Mouse (Mus musculus): Measurements from ENCODE around the gene Gale. TPM values are rescaled to one million over a fixed set of nuclear protein-coding genes. Genes with fewer than 3 reads are reported as not detected.

Gale gene
- polyA plus RNA-seq, 1 experiment from 2014 or later = 47.7 TPM

DNA sequence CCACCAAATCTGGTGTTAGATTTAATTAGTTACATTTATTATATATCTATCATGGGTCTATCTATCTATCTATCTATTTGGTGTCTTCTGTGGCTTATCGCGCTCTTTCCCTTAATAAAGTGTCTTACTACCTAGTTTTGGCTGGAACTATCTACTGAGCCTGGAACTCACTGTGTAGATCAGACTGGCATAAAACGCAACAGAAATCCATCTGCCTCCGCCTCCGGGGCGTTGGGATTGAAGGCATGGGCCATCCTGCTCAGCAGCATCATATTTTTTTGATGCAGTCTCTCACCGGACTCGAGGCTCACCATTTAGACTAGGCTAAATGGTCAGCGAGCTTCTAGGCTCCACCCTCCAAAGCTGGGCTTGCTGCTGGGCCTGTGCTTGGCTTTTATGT is 24.2 kb downstream of the Gale start:
- H3K27me3 ChIP-seq (ENCODE audit: control insufficient read depth, insufficient read depth, low read length) = no peaks in the 10 kb centered on the region
- ATAC-seq (ENCODE audit: insufficient number of reproducible peaks, insufficient read depth, low FRiP score, low read depth) = no peak
- H3K36me3 ChIP-seq (ENCODE audit: control insufficient read depth, insufficient read depth, low read length) = peaks cover 16% of the 10 kb centered on the region
- H3K4me1 ChIP-seq (ENCODE audit: control insufficient read depth, insufficient read depth, low read length) = peaks cover 12% of the 10 kb centered on the region
- peak overlapping the region; percentile 84 for H3K27ac ChIP-seq (ENCODE audit: low read length)
- WGBS = 66% methylated on average over 9 of the region's 9 CpGs
- peak overlapping the region; percentile 85 for H3K4me2 ChIP-seq (replicated peaks; ENCODE audit: low read depth, low read length)
- H3K9me3 ChIP-seq (ENCODE audit: control insufficient read depth, low read depth, low read length) = no peaks in the 10 kb centered on the region
- peak overlapping the region; percentile 87 for H3K9ac ChIP-seq (replicated peaks; ENCODE audit: low read depth, low read length)
- peak overlapping the region; percentile 92 for H3K4me3 ChIP-seq (ENCODE audit: low read depth, low read length)

DNA sequence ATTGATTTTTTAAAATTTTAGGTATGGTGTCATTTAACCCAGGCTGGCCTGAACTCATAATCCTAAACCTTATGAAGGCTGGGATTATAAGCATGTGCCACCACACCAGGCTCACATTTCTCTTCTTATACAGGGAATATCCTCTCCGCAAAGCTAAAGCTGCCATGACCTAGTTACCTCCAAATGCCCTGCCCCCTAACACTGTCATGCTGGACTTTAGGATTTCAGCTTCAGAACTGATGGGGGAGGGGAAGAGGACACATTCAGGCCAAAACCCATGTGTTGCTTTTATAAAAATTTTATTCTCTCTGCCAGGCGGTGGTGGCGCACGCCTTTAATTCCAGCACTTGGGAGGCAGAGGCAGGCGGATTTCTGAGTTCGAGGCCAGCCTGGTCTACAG is 30.4 kb downstream of the Gale start:
- Histone ChIP-seq H3K27me3 (ENCODE audit: control insufficient read depth, insufficient read depth, low read length) (no peaks in the 10 kb centered on the region), H3K4me2 (replicated peaks; ENCODE audit: low read depth, low read length) (no peak overlapping the region), H3K4me3 (ENCODE audit: low read depth, low read length) (no peak overlapping the region)

DNA sequence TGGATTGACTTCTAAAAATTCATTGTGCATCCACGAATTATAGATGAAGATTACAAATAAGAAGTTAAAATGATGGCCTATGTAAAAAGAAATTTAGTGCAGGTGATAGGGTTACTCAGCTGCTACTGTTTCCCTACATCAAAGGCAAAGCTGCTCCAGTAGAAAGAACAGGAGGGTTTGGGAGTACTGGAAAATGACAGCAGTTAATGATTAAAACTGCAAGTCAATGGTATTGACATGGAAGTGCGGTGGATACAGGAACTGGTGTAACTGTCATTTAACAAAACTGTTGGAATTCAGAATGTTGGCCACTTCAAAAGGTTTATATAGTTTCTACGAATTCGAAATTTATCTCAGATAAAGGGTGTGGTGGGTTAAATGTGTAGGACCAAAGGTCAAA is 31.6 kb downstream of the Gale start:
- ATAC-seq (ENCODE audit: insufficient number of reproducible peaks, insufficient read depth, low FRiP score, low read depth) = no peak
- Histone ChIP-seq H3K4me2 (replicated peaks; ENCODE audit: low read depth, low read length) (no peak overlapping the region), H3K9ac (replicated peaks; ENCODE audit: low read depth, low read length) (no peak overlapping the region), H3K36me3 (ENCODE audit: control insufficient read depth, insufficient read depth, low read length) (no peaks in the 10 kb centered on the region), H3K4me1 (ENCODE audit: control insufficient read depth, insufficient read depth, low read length) (no peaks in the 10 kb centered on the region), H3K27me3 (ENCODE audit: control insufficient read depth, insufficient read depth, low read length) (no peaks in the 10 kb centered on the region), H3K4me3 (ENCODE audit: low read depth, low read length) (no peak overlapping the region), H3K9me3 (ENCODE audit: control insufficient read depth, low read depth, low read length) (0 out of 2 replicates have a peak, but pooled peaks cover 3% of the 10 kb centered on the region), H3K27ac (ENCODE audit: low read length) (no peak overlapping the region)
- 83% methylated on average over 4 of the region's 4 CpGs for WGBS

More for the DNA sequence above, 30.4 kb downstream of the Gale start:
- Histone ChIP-seq H3K36me3 (ENCODE audit: control insufficient read depth, insufficient read depth, low read length) (no peaks in the 10 kb centered on the region), H3K9me3 (ENCODE audit: control insufficient read depth, low read depth, low read length) (0 out of 2 replicates have a peak, but pooled peaks cover 3% of the 10 kb centered on the region), H3K27ac (ENCODE audit: low read length) (no peak overlapping the region), H3K4me1 (ENCODE audit: control insufficient read depth, insufficient read depth, low read length) (no peaks in the 10 kb centered on the region), H3K9ac (replicated peaks; ENCODE audit: low read depth, low read length) (no peak overlapping the region)
- no peak for ATAC-seq (ENCODE audit: insufficient number of reproducible peaks, insufficient read depth, low FRiP score, low read depth)
- 97% methylated on average over 6 of the region's 6 CpGs for WGBS

DNA sequence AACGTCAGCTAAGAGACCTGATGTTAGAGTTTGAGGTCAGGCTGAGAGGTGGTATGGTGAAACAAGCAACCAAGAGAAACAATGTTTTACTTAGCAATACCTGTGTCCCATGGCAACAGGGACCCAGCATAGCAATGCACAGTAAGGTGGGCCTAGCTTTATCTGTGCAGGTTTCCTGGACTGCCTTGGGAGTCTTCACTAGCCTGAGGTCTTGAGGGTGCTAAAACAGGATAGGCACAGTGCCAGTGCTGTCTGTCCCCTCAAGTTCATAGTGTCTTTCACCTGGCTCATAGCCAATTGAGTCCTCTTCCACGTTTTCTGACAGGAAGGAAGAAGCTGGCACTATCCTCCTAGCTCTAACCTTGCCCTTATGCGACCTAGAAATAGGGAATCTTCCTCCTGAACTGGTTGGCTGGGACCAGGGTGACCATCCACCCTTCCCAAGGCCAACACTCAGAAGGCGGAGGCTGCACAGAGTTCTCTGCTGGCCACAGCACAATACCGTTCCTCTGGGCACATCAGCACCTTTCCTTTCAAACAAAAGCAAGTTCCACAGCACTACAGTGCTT is 40.7 kb downstream of the Gale start:
- 90% methylated on average over 5 of the region's 5 CpGs for WGBS
- no peak for ATAC-seq (ENCODE audit: insufficient number of reproducible peaks, insufficient read depth, low FRiP score, low read depth)
- no peaks in the 10 kb centered on the region for H3K27me3 ChIP-seq (ENCODE audit: control insufficient read depth, insufficient read depth, low read length)
- H3K4me2 ChIP-seq (replicated peaks; ENCODE audit: low read depth, low read length) = no peak overlapping the region
- H3K4me3 ChIP-seq (ENCODE audit: low read depth, low read length) = no peak overlapping the region
- no peaks in the 10 kb centered on the region for H3K9me3 ChIP-seq (ENCODE audit: control insufficient read depth, low read depth, low read length)
- no peak overlapping the region for H3K9ac ChIP-seq (replicated peaks; ENCODE audit: low read depth, low read length)
- H3K36me3 ChIP-seq (ENCODE audit: control insufficient read depth, insufficient read depth, low read length) = peaks cover 52% of the 10 kb centered on the region
- H3K27ac ChIP-seq (ENCODE audit: low read length) = no peak overlapping the region
- H3K4me1 ChIP-seq (ENCODE audit: control insufficient read depth, insufficient read depth, low read length) = no peaks in the 10 kb centered on the region

DNA sequence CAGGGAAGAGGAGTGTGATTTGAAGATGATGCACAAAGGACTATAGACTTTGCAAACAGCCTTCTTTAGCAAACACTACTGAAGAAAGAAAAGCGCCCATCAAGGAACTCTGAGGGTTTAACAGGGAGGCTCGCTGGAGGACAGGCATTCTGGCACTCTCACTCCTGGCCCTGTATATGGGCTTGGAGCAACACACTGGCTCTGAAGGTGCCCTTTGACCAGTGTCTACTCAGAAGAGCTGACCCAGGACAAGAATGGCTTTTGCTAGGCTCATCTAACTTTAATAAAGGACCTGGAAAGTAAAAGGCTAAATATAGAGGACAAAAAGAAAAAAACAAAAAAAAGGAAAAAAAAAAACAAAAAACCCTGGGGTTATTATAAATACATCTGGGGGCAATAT is 41.4 kb downstream of the Gale start:
- no peak overlapping the region for H3K27ac ChIP-seq (ENCODE audit: low read length)
- H3K4me2 ChIP-seq (replicated peaks; ENCODE audit: low read depth, low read length) = no peak overlapping the region
- WGBS = 80% methylated on average over 2 of the region's 2 CpGs
- no peak overlapping the region for H3K9ac ChIP-seq (replicated peaks; ENCODE audit: low read depth, low read length)
- no peak overlapping the region for H3K4me3 ChIP-seq (ENCODE audit: low read depth, low read length)
- no peaks in the 10 kb centered on the region for H3K4me1 ChIP-seq (ENCODE audit: control insufficient read depth, insufficient read depth, low read length)
- no peaks in the 10 kb centered on the region for H3K9me3 ChIP-seq (ENCODE audit: control insufficient read depth, low read depth, low read length)
- no peaks in the 10 kb centered on the region for H3K27me3 ChIP-seq (ENCODE audit: control insufficient read depth, insufficient read depth, low read length)
- H3K36me3 ChIP-seq (ENCODE audit: control insufficient read depth, insufficient read depth, low read length) = peaks cover 60% of the 10 kb centered on the region
- ATAC-seq (ENCODE audit: insufficient number of reproducible peaks, insufficient read depth, low FRiP score, low read depth) = no peak

DNA sequence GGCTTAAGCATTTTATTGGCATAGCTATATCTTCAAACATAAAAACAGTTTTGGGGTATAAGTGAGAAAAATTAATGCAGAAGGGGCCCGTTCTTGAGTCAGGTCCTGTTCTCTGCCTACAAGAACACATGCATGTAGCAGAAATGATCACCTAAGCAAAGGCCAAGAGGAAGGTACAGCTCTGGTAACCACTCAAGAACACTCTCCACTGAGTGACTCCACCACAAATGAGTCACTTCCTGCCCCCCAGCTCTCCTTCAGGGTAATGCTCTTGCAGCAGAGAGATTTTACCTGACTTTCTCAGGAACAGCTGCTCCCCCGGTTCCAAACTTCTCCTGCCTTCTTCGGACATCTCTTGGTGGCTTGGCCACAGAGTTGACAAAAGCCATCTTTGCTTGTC is 43.3 kb downstream of the Gale start:
- no peak overlapping the region for H3K27ac ChIP-seq (ENCODE audit: low read length)
- H3K4me2 ChIP-seq (replicated peaks; ENCODE audit: low read depth, low read length) = no peak overlapping the region
- H3K4me1 ChIP-seq (ENCODE audit: control insufficient read depth, insufficient read depth, low read length) = no peaks in the 10 kb centered on the region
- no peak for ATAC-seq (ENCODE audit: insufficient number of reproducible peaks, insufficient read depth, low FRiP score, low read depth)
- no peak overlapping the region for H3K4me3 ChIP-seq (ENCODE audit: low read depth, low read length)
- H3K9me3 ChIP-seq (ENCODE audit: control insufficient read depth, low read depth, low read length) = no peaks in the 10 kb centered on the region
- no peaks in the 10 kb centered on the region for H3K27me3 ChIP-seq (ENCODE audit: control insufficient read depth, insufficient read depth, low read length)
- no peak overlapping the region for H3K9ac ChIP-seq (replicated peaks; ENCODE audit: low read depth, low read length)
- H3K36me3 ChIP-seq (ENCODE audit: control insufficient read depth, insufficient read depth, low read length) = peaks cover 77% of the 10 kb centered on the region
- 92% methylated on average over 3 of the region's 3 CpGs for WGBS

DNA sequence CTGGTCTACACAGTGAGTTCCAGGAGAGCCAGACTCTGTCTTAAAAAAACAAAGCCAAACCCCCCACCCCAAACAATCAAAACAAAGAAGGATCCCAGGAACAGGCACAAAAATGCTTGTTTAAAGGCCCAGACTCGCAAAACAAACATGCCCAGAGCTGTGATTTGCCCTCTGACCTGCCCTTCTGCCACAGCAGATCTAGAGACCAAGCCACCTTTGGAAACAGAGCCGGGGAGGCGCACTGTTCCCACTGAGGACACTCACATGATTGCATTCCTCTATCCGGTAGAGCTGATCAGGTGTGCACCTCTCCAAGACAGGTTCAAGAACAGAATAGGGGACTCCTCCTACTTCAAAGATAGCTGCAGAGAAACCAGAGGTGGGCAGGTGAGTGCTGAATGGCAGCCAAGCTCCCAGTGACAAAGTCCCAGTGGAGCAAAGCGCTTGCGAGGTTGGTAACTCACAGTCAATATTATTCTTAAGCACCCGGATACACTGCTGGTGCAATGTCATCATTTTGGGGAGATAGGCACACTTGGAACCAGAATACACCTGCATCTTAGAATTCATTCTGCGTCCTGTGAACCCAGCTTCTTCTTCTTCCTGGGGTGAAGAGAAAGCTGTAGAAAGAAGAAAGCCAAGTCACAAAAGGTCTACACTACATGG is 45.4 kb downstream of the Gale start:
- WGBS = 80% methylated on average over 8 of the region's 8 CpGs
- Histone ChIP-seq H3K9ac (replicated peaks; ENCODE audit: low read depth, low read length) (no peak overlapping the region), H3K9me3 (ENCODE audit: control insufficient read depth, low read depth, low read length) (no peaks in the 10 kb centered on the region), H3K4me1 (ENCODE audit: control insufficient read depth, insufficient read depth, low read length) (no peaks in the 10 kb centered on the region), H3K36me3 (ENCODE audit: control insufficient read depth, insufficient read depth, low read length) (peaks cover 81% of the 10 kb centered on the region), H3K27ac (ENCODE audit: low read length) (no peak overlapping the region), H3K27me3 (ENCODE audit: control insufficient read depth, insufficient read depth, low read length) (no peaks in the 10 kb centered on the region), H3K4me2 (replicated peaks; ENCODE audit: low read depth, low read length) (no peak overlapping the region), H3K4me3 (ENCODE audit: low read depth, low read length) (no peak overlapping the region)
- ATAC-seq (ENCODE audit: insufficient number of reproducible peaks, insufficient read depth, low FRiP score, low read depth) = no peak

DNA sequence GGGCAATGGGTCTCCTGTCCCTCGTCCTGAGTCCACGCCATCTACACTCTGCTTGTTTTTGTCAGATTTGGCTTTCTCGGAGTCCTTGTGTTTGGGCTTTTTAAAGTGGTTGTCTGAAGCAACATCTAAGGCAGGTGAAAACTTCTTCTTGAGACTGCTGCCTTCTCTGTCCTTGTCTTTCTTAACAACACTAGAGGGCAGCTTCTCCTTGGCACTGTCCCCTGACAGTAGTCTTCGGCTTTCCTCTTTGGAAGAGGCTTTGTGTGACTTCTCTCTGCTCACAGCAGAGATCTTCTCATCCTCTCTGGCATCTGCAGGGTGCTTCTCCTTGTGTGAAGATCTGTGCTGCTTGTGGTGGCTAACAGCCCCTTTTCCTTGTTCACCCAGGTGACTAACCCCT is 47.1 kb downstream of the Gale start:
- Histone ChIP-seq H3K27ac (ENCODE audit: low read length) (no peak overlapping the region), H3K4me1 (ENCODE audit: control insufficient read depth, insufficient read depth, low read length) (no peaks in the 10 kb centered on the region), H3K36me3 (ENCODE audit: control insufficient read depth, insufficient read depth, low read length) (peaks cover 68% of the 10 kb centered on the region), H3K4me2 (replicated peaks; ENCODE audit: low read depth, low read length) (no peak overlapping the region), H3K27me3 (ENCODE audit: control insufficient read depth, insufficient read depth, low read length) (no peaks in the 10 kb centered on the region), H3K9ac (replicated peaks; ENCODE audit: low read depth, low read length) (no peak overlapping the region), H3K4me3 (ENCODE audit: low read depth, low read length) (no peak overlapping the region), H3K9me3 (ENCODE audit: control insufficient read depth, low read depth, low read length) (no peaks in the 10 kb centered on the region)
- 92% methylated on average over 4 of the region's 4 CpGs for WGBS
- no peak for ATAC-seq (ENCODE audit: insufficient number of reproducible peaks, insufficient read depth, low FRiP score, low read depth)

All from stomach, embryonic 14.5 days (tissue).